In the genomic region with DNA sequence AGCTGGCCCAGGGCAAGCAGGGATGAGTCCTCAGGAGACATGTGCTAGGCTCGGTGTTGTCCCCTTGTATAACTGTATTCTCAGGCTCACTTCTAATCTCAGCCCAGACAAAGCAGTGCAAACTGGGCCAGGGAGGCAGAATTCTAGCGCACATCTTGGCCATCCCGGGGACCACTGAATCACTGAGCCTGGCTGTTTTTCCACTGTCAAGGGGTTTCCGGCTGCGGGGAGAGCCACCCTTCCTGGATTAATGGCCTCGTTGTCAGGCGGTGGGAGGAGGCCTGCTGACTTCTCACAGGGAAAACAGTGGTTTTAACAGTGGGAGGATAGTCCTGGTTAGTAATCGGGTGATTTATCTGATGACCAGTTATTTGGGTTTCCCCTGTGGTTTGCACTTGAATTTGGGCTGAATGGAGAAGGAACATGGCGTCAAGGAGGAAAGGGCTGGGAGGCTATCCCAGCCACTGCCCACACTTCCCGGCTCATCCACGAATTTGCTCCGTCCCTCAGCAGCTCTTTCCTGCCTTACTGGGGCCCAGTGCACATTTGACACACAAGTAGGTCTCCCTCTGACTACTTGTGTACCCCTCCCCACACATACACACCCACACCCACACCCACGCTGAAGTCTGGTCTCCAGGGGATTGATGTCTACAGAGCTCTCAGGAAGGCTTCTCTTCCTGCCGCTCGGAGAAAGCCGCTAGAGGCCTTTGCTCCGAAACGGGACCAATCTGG, we compare ENCODE assay signal across 22 mouse cellular contexts. TPM values are rescaled to one million over a fixed set of nuclear protein-coding genes. Genes with fewer than 3 reads are reported as not detected.
DNase-seq lines count a peak whose midpoint lies in the region.
"Had no signal": no experiment of that assay in that cellular context is flagged by ENCODE, and none has a peak within 500 bp of the region (broad histone marks: within the 10 kb centered on the region; RNA-seq: fewer than 3 reads in every experiment).

No protein-coding gene starts in this region.

- peak; percentile 40 for DNase-seq in adrenal gland, adult 2 months
- no peak for DNase-seq in adrenal gland, postnatal 4 days (ENCODE audit: low spot score in 2 of 2)
- DNase-seq in 416B (ENCODE audit: low read depth): peak; percentile 70
- peak; percentile 46 for DNase-seq in kidney, adult 18-20 months
- peak; percentile 61 to 72 for DNase-seq in kidney, postnatal 25 days
- DNase-seq in Muller cell, postnatal 12 days (ENCODE audit: inconsistent ontology term): no peak
- DNase-seq in cerebellum, adult 9-10 months: no peak
- DNase-seq in cerebellum, adult 11-12 months: no peak
- DNase-seq: cerebellum, adult 9-11 months; layer of hippocampus, postnatal 36 days; lung, postnatal 36 days had no signal

RNA-seq across cellular contexts. Expression of a gene that starts 56.7 kb away (rescaled TPM):
- total RNA-seq in adrenal gland, adult 2 months (2021): not detected
- not detected in 2 replicates for polyA plus RNA-seq in adrenal gland, adult 2 months (2012; rRNA removed)
- not detected for total RNA-seq in adrenal gland, postnatal 4 days (2021)
- total RNA-seq: ES-E14; gastrocnemius, adult 8-10 months; layer of hippocampus, postnatal 36 days; neutrophil, adult 5-6 weeks had no signal
- polyA plus RNA-seq: embryonic facial prominence, embryonic 15.5 days; forebrain, embryonic 14.5 days; heart, embryonic 13.5 days; hindbrain, embryonic 10.5 days; intestine, postnatal 0 days; limb, embryonic 11.5 days; liver, embryonic 15.5 days; midbrain, embryonic 15.5 days had no signal

Comparison
In these comparisons a context has a peak if more than half of its experiments do, and no peak if none do; other contexts are left out.
1. DNase-seq: peak in adrenal gland, adult 2 months (single experiment), 416B (single experiment), kidney, adult 18-20 months (single experiment) and kidney, postnatal 25 days (2 of 2); none in adrenal gland, postnatal 4 days (0 of 2), Muller cell, postnatal 12 days (single experiment), cerebellum, adult 9-10 months (single experiment) and cerebellum, adult 11-12 months (single experiment).